Mouse (Mus musculus) neural tube, embryonic 10.5 days (tissue): ENCODE data around the gene Tcp10a.
"Not testable (repeated sequence)": the region's sequence is repeated elsewhere in the genome, so short reads cannot be mapped to it uniquely, and the experiment has no call there.

Experiments used
- DNase-seq: peaks from one replicate; pipeline ENCODE4 v3.0.0-alpha.2; 2017; ENCODE audit warnings: low spot score; ENCODE audit errors: extremely low spot score

The Tcp10a gene

GRCm38 (mm10) chr17:7366676-7367374, 42.4 kb downstream of the Tcp10a start:
- not testable (repeated sequence) for DNase-seq

DNA sequence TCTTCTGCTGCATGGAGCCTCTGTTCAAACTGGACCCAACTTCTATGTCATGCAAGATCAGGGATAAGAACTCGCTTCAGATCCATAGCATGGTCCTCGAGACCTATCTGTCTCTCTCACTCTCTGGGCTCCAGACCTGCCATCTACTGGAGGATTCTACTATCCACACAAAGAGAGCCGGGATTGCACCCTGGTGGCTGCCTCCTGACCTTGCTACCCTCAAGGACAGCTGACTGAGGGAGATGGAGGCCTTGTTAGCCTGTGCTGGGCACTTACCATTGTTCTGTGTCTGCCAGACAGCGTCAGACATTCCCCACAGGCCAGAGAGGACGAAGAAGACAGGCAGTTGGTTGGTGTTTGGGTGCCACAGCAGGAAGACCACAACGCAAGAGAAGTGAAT, 45.0 kb downstream of the Tcp10a start:
- DNase-seq: not testable (repeated sequence)

- not testable (repeated sequence) for DNase-seq
Measured at GRCm38 (mm10) chr17:7371879-7372278, 47.4 kb downstream of the Tcp10a start, which contains the start of gene Gm49630. Gene Gm49630, minus strand, starts transcription at chr17:7371979.

DNA sequence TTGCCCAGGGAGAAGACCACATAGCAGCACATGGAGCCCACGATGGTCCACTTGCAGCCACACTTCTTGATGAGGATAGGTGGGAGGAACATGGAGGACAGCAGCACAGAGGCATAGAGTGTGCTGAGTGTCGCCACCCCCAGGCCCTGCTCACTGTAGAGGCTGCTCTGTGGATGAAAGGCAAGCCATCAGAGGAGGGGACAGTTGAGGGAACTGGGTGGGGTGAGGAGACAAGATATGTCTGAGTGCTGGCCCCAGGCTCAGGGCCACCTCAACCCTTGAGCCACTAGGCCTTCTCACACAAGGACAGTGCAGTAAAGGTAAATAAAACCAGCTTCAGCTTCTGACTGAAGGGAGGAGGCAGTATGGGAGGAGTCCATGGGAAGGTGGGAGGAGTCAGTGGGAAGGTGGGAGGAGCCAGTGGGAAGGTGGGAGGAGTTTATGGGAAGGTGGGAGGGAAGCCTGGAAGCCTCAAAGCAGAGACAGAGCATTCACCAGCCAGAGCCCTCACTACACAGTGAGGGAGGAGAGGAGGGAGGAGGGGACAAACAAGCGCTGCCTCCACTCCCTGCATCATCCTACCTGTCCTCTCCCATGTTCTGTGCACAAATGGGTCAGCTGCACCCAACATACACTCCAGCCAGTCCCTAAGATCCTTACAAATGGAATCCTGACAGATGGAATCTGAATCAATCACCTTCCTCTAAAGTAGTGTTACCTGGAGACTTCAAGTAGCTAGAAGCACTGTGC, 52.7 kb downstream of the Tcp10a start:
- DNase-seq: not testable (repeated sequence)

GRCm38 (mm10) chr17:7377907-7378306, 53.5 kb downstream of the Tcp10a start:
- not testable (repeated sequence) for DNase-seq

DNA sequence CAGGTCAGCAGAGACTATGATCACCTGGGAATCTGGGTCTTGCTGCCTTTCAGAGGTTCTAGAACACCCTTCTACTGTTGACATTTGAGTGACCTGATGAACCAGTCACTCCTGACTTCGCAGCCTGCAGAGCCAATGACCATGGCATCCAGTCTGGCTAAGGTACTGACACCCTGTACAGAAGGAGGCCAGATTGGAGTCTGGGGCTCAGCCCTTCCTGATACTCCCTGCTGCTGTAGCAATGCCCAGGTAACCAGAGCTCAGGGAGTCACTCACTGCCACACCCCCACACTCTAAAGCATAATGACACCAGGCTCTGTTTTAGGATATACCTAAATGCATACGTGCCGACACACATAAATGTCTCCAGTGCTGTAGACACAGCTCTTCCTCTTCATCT, 58.3 kb downstream of the Tcp10a start:
- DNase-seq: not testable (repeated sequence)

- not testable (repeated sequence) for DNase-seq
Measured at GRCm38 (mm10) chr17:7383167-7384143, 59.0 kb downstream of the Tcp10a start.

GRCm38 (mm10) chr17:7385364-7385763, 60.9 kb downstream of the Tcp10a start, which contains the start of gene Unc93a2:
Gene Unc93a2, minus strand, starts transcription at chr17:7385464.
- DNase-seq: not testable (repeated sequence)

GRCm38 (mm10) chr17:7386016-7386415, 61.6 kb downstream of the Tcp10a start:
- DNase-seq: not testable (repeated sequence)

GRCm38 (mm10) chr17:7388341-7388957, 64.0 kb downstream of the Tcp10a start:
- not testable (repeated sequence) for DNase-seq

DNA sequence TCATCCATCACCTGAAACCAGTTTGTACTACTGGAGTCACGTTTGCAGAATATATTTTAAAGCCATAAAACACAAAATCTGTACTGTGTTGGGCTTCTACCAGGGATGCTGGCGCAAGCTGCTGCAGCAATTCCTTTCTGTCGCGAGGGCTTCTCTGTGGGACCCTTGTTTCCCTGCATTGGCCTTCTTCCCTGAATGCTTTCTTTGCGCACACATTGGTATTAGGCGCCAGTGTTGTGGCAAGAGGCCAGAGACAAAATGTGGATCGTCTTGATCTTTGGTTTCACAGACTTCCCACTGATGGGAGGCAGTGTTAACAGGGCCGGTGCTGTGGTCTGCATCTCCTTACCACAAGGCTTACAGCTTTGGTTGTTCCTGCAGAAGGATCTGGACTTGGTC, 64.5 kb downstream of the Tcp10a start:
- not testable (repeated sequence) for DNase-seq

GRCm38 (mm10) chr17:7389898-7390297, 65.5 kb downstream of the Tcp10a start:
- DNase-seq: not testable (repeated sequence)

DNA sequence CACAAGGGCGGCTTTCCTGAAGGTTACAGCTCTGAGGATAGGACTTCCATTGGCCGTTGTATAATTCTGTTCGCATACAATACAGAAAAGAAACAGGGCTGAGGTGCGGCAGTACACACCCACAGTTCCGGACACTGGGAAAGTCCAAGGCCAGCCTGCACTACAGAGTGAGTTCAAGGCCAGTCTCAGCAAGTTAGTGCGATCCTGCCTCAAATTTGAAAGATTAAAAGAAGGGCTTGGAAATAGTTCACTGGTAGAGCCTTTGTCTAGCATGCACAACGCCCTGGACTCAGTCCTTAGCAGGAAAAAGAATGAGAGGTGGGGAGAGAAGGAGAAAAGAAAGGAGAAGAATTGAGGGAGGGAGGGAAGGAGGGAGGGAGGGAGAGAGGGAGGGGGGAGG, 70.7 kb downstream of the Tcp10a start:
- DNase-seq: not testable (repeated sequence)
